In genomic region chr7:24644996-24645395, GRCm38 (mm10) we compare ENCODE assay signal across 42 mouse cellular contexts. TPM values are rescaled to one million over a fixed set of nuclear protein-coding genes. Genes with fewer than 3 reads are reported as not detected.
DNase-seq lines count a peak whose midpoint lies in the region; ATAC-seq and TF ChIP-seq lines count a peak whose summit lies in the region.
"Had no signal": no experiment of that assay in that cellular context is flagged by ENCODE, and none has a peak within 500 bp of the region (broad histone marks: within the 10 kb centered on the region; RNA-seq: fewer than 3 reads in every experiment).

No protein-coding gene starts in this region.

- TF ChIP-seq CTCF in hindbrain, postnatal 0 days (IDR thresholded peaks at IDR 0.05; ENCODE audit: low read depth): no peak

- WGBS in hindbrain, postnatal 0 days: 72% methylated on average over 7 of the region's 7 CpGs

- H3K4me2 ChIP-seq in hindbrain, postnatal 0 days (ENCODE audit: low read depth, low read length): no peak overlapping the region
- H3K4me2 ChIP-seq: embryonic facial prominence, embryonic 12.5 days; heart, embryonic 12.5 days; hindbrain, embryonic 14.5 days; intestine, embryonic 15.5 days; limb, embryonic 15.5 days; liver, embryonic 13.5 days; midbrain, embryonic 13.5 days; neural tube, embryonic 15.5 days had no signal

- H3K9me3 ChIP-seq in hindbrain, postnatal 0 days (ENCODE audit: low read length): no peaks in the 10 kb centered on the region
- H3K9me3 ChIP-seq: embryonic facial prominence, embryonic 12.5 days; heart, embryonic 12.5 days; intestine, embryonic 15.5 days; limb, embryonic 15.5 days; liver, embryonic 13.5 days; midbrain, embryonic 13.5 days; neural tube, embryonic 15.5 days had no signal

- peak; percentile 87 for DNase-seq in CD4-positive helper T cell, adult 2 months (ENCODE audit: low read depth, low spot score)
- peak; percentile 16 to 22 for DNase-seq in natural killer cell, adult 2 months (ENCODE audit: low spot score in 2 of 2)
- DNase-seq in spleen, adult 18-20 months: no peak
- no peak for DNase-seq in hindbrain, postnatal 0 days (ENCODE audit: low spot score)
- DNase-seq in urinary bladder, adult 2 months (ENCODE audit: low spot score): no peak
- DNase-seq: adrenal gland, adult 8-10 months; cerebellum, adult 8-10 months; cerebellum, postnatal 36 days; embryo, embryonic 11 days; gastrocnemius, postnatal 36 days; heart, adult 2 months; heart, postnatal 4 days; kidney, adult 8-10 months; kidney, postnatal 4 days; layer of hippocampus, postnatal 36 days; left cerebral cortex, postnatal 4 days; liver, embryonic 13.5 days; lung, adult 18-20 months; lung, postnatal 4 days; retina, postnatal 1 day; right cerebral cortex, postnatal 14 days had no signal

- H3K4me1 ChIP-seq in hindbrain, postnatal 0 days (ENCODE audit: insufficient read depth, low read length): no peaks in the 10 kb centered on the region
- H3K4me1 ChIP-seq: embryonic facial prominence, embryonic 12.5 days; heart, embryonic 12.5 days; intestine, embryonic 15.5 days; limb, embryonic 15.5 days; liver, embryonic 13.5 days; midbrain, embryonic 13.5 days; neural tube, embryonic 15.5 days had no signal

- no peaks in the 10 kb centered on the region; the same call in 1 of the 2 replicates for H3K27me3 ChIP-seq in hindbrain, postnatal 0 days (ENCODE audit: insufficient read depth, low read length)

- H3K9ac ChIP-seq in hindbrain, postnatal 0 days (replicated peaks; ENCODE audit: low read length): no peak overlapping the region
- H3K9ac ChIP-seq: embryonic facial prominence, embryonic 12.5 days; heart, embryonic 12.5 days; hindbrain, embryonic 14.5 days; intestine, embryonic 15.5 days; limb, embryonic 15.5 days; liver, embryonic 13.5 days; midbrain, embryonic 13.5 days; neural tube, embryonic 15.5 days had no signal

- H3K36me3 ChIP-seq in hindbrain, postnatal 0 days (ENCODE audit: insufficient read depth, low read length): no peaks in the 10 kb centered on the region
- H3K36me3 ChIP-seq: embryonic facial prominence, embryonic 12.5 days; heart, embryonic 12.5 days; intestine, embryonic 15.5 days; limb, embryonic 15.5 days; liver, embryonic 13.5 days; midbrain, embryonic 13.5 days; neural tube, embryonic 15.5 days had no signal

- ATAC-seq in CD4-positive, CD25-positive, alpha-beta regulatory T cell, adult 4 months: peak; percentile 90
- peak; percentile 48; the same call in 1 of the 2 replicates for ATAC-seq in common myeloid progenitor, adult 5-6 weeks (replicated peaks; ENCODE audit: low read depth, poor library complexity, severe bottlenecking)
- ATAC-seq in hindbrain, postnatal 0 days: no peak
- ATAC-seq: forebrain, embryonic 14.5 days; intestine, embryonic 15.5 days; lung, postnatal 0 days; midbrain, embryonic 13.5 days had no signal

- no peak overlapping the region for H3K27ac ChIP-seq in hindbrain, postnatal 0 days
- H3K27ac ChIP-seq: embryonic facial prominence, embryonic 12.5 days; heart, adult 2 months; hindbrain, embryonic 14.5 days; intestine, embryonic 15.5 days; kidney, postnatal 0 days; limb, embryonic 15.5 days; liver, embryonic 13.5 days; midbrain, embryonic 13.5 days; neural tube, embryonic 15.5 days; stomach, postnatal 0 days had no signal

- no peak overlapping the region for H3K4me3 ChIP-seq in hindbrain, postnatal 0 days (ENCODE audit: low read length)
- H3K4me3 ChIP-seq: embryonic facial prominence, embryonic 12.5 days; heart, adult 2 months; heart, embryonic 12.5 days; intestine, embryonic 15.5 days; limb, embryonic 15.5 days; liver, embryonic 13.5 days; midbrain, embryonic 13.5 days; neural tube, embryonic 15.5 days had no signal

RNA-seq across cellular contexts. Expression of gene Lypd3, which starts 8.6 kb away (rescaled TPM):
- not detected for polyA plus RNA-seq in CD4-positive, CD25-positive, alpha-beta regulatory T cell, adult 4 months (2017; shearing (Covaris generic))
- total RNA-seq in common myeloid progenitor, adult 5-6 weeks (2017): not detected in 2 replicates
- 1.3 and 1.4 TPM in 2 replicates for total RNA-seq in hindbrain, postnatal 0 days (2014; rRNA removed)
- 1.2 and 1.3 TPM in 2 replicates for polyA plus RNA-seq in hindbrain, postnatal 0 days (2015; fragmentation: Nextera tagmentation; extraction: Ambion mirVana)
- 47.0 and 53.2 TPM in 2 replicates for polyA plus RNA-seq in urinary bladder, adult 2 months (2012; rRNA removed)
- total RNA-seq: gastrocnemius, adult 18-20 months; gastrocnemius, postnatal 36 days; heart, adult 2 months; heart, postnatal 4 days; megakaryocyte-erythroid progenitor cell, adult 5-6 weeks had no signal
- polyA plus RNA-seq: C2C12; frontal cortex, adult 2 months; heart, adult 2 months; heart, postnatal 0 days; liver, embryonic 13.5 days; lung, postnatal 0 days; midbrain, embryonic 13.5 days had no signal

RNA-seq across cellular contexts. Expression of gene Tex101, which starts 31.5 kb away (rescaled TPM):
- polyA plus RNA-seq in CD4-positive, CD25-positive, alpha-beta regulatory T cell, adult 4 months (2017; shearing (Covaris generic)): not detected
- not detected in 2 replicates for total RNA-seq in common myeloid progenitor, adult 5-6 weeks (2017)
- total RNA-seq in hindbrain, postnatal 0 days (2014; rRNA removed): not detected in 2 replicates
- not detected in 2 replicates for polyA plus RNA-seq in hindbrain, postnatal 0 days (2015; fragmentation: Nextera tagmentation; extraction: Ambion mirVana)
- polyA plus RNA-seq in urinary bladder, adult 2 months (2012; rRNA removed): not detected in 2 replicates
- total RNA-seq: adrenal gland, adult 8-10 months; adrenal gland, postnatal 4 days; gastrocnemius, adult 18-20 months; gastrocnemius, postnatal 36 days; heart, adult 2 months; heart, postnatal 4 days; layer of hippocampus, adult 8-10 months; layer of hippocampus, postnatal 36 days; left cerebral cortex, postnatal 4 days; megakaryocyte-erythroid progenitor cell, adult 5-6 weeks had no signal
- polyA plus RNA-seq: C2C12; embryonic facial prominence, embryonic 12.5 days; forebrain, embryonic 14.5 days; frontal cortex, adult 2 months; heart, embryonic 12.5 days; heart, postnatal 0 days; hindbrain, embryonic 14.5 days; kidney, postnatal 0 days; limb, embryonic 15.5 days; liver, embryonic 13.5 days; lung, postnatal 0 days; neural tube, embryonic 15.5 days; small intestine, adult 2 months had no signal

RNA-seq across cellular contexts. Expression of gene Phldb3, which starts 34.4 kb away (rescaled TPM):
- under 1 TPM in 1 of 2 experiments, not detected in 1; 0.90 TPM for polyA plus RNA-seq in CD4-positive, CD25-positive, alpha-beta regulatory T cell, adult 4 months (2017; shearing (Covaris generic))
- total RNA-seq in common myeloid progenitor, adult 5-6 weeks (2017): 9.6 and 14.7 TPM in 2 replicates
- 0.11 and 0.73 TPM in 2 replicates for total RNA-seq in hindbrain, postnatal 0 days (2014; rRNA removed)
- polyA plus RNA-seq in hindbrain, postnatal 0 days (2015; fragmentation: Nextera tagmentation; extraction: Ambion mirVana): not detected in 2 replicates
- polyA plus RNA-seq in urinary bladder, adult 2 months (2012; rRNA removed): 6.8 and 7.9 TPM in 2 replicates
- polyA plus RNA-seq: forebrain, embryonic 14.5 days; heart, embryonic 12.5 days; heart, postnatal 0 days; hindbrain, embryonic 14.5 days; midbrain, embryonic 13.5 days; neural tube, embryonic 15.5 days had no signal

RNA-seq across cellular contexts. Expression of gene Zfp575, which starts 57.6 kb away (rescaled TPM):
- under 1 TPM in 1 of 2 experiments, not detected in 1; 0.31 TPM for polyA plus RNA-seq in CD4-positive, CD25-positive, alpha-beta regulatory T cell, adult 4 months (2017; shearing (Covaris generic))
- not detected in 2 replicates for total RNA-seq in common myeloid progenitor, adult 5-6 weeks (2017)
- total RNA-seq in hindbrain, postnatal 0 days (2014; rRNA removed): 1.0 and 1.2 TPM in 2 replicates
- 20.3 and 21.0 TPM in 2 replicates for polyA plus RNA-seq in hindbrain, postnatal 0 days (2015; fragmentation: Nextera tagmentation; extraction: Ambion mirVana)
- 0.44 and 0.83 TPM in 2 replicates for polyA plus RNA-seq in urinary bladder, adult 2 months (2012; rRNA removed)
- total RNA-seq: megakaryocyte-erythroid progenitor cell, adult 5-6 weeks had no signal

RNA-seq across cellular contexts. Expression of gene Ethe1, which starts 57.7 kb away (rescaled TPM):
- 10 to 100 TPM; 13.8 to 19.6 TPM for polyA plus RNA-seq in CD4-positive, CD25-positive, alpha-beta regulatory T cell, adult 4 months (2017; shearing (Covaris generic))
- 13.2 and 14.6 TPM in 2 replicates for total RNA-seq in common myeloid progenitor, adult 5-6 weeks (2017)
- 36.3 and 43.8 TPM in 2 replicates for total RNA-seq in hindbrain, postnatal 0 days (2014; rRNA removed)
- polyA plus RNA-seq in hindbrain, postnatal 0 days (2015; fragmentation: Nextera tagmentation; extraction: Ambion mirVana): 24.4 and 25.3 TPM in 2 replicates
- polyA plus RNA-seq in urinary bladder, adult 2 months (2012; rRNA removed): 59.0 and 67.0 TPM in 2 replicates

Comparison
In these comparisons a context has a peak if more than half of its experiments do, and no peak if none do; other contexts are left out.
1. DNase-seq: peak in CD4-positive helper T cell, adult 2 months (single experiment) and natural killer cell, adult 2 months (2 of 2); none in spleen, adult 18-20 months (0 of 2), hindbrain, postnatal 0 days (single experiment) and urinary bladder, adult 2 months (single experiment).
2. RNA of gene Lypd3, which starts 8.6 kb away (polyA plus RNA-seq): 47.0 to 53.2 TPM in urinary bladder, adult 2 months; 1.2 to 1.3 TPM in hindbrain, postnatal 0 days and not detected in CD4-positive, CD25-positive, alpha-beta regulatory T cell, adult 4 months; every median in the first group is over 10 times any median in the second.